Mouse (Mus musculus): ENCODE results near the gene Prpf6.

DNA sequence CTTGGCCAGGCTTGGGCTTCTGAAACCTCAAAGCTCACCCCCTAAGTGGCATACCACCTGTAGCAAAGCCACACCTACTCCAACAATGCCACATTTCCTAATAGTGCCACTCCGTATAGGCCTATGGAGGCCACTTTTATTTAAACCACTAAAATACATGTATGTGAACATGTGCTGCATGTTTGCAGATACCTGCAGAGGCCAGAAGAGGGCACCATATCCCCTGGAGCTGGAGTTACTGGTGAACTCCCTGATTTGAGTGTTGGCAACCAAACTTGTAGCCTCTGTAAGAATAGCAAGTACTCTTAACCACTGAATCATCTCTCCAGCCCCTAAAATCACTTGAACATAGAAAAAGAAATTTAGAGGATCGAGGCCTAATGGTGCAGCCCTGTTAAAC is 52.7 kb downstream of the Prpf6 start:
- TF ChIP-seq EP300 (IDR thresholded peaks at IDR 0.05) (no peak), CTCF (IDR thresholded peaks at IDR 0.05) (peak; percentile 80)

All from lung, postnatal 0 days (tissue).